Mouse (Mus musculus) liver, postnatal 0 days (tissue): ENCODE measurements around the gene Elfn2. TPM values are rescaled to one million over a fixed set of nuclear protein-coding genes. Genes with fewer than 3 reads are reported as not detected.

Experiments used
- ATAC-seq: fragments of 200-750 bp; cut with Nextera tagmentation; 2 replicates; pipeline ENCODE4 v1.8.0; 2017; ENCODE audit warnings: mild to moderate bottlenecking, moderate library complexity
- DNase-seq: peaks from one replicate; pipeline ENCODE4 v3.0.0-alpha.2; 2016
- H3K27ac ChIP-seq: fragments of 300-500 bp; sonication (generic); 2 replicates; pipeline ENCODE4 v1.5.1; 2014; ENCODE audit warnings: antibody characterized with exemption, moderate library complexity, mild to moderate bottlenecking, low read depth
- H3K27me3 ChIP-seq: fragments of 300-500 bp; sonication (generic); 2 replicates; pipeline ENCODE4 v1.6.1; 2014; ENCODE audit warnings: low read length, control low read depth, mixed read lengths; ENCODE audit not compliant: insufficient read depth
- H3K36me3 ChIP-seq: fragments of 300-500 bp; sonication (generic); replicated peaks from 2 replicates; pipeline ENCODE4 v1.6.1; 2014; ENCODE audit warnings: mild to moderate bottlenecking, control low read depth, low read length, moderate library complexity, mixed read lengths; ENCODE audit not compliant: insufficient read depth
- H3K4me1 ChIP-seq: fragments of 300-500 bp; sonication (generic); 2 replicates; pipeline ENCODE4 v1.6.1; 2014; ENCODE audit warnings: antibody characterized with exemption, mild to moderate bottlenecking, control low read depth; ENCODE audit not compliant: insufficient read depth
- H3K4me2 ChIP-seq: fragments of 300-500 bp; sonication (generic); 2 replicates; pipeline ENCODE4 v1.6.1; 2014; ENCODE audit warnings: low read depth, mild to moderate bottlenecking, low read length, moderate library complexity, mixed read lengths
- H3K4me3 ChIP-seq: fragments of 300-500 bp; sonication (generic); 2 replicates; pipeline ENCODE4 v1.5.1; 2014; ENCODE audit warnings: low read depth, low read length
- H3K9ac ChIP-seq: fragments of 300-500 bp; sonication (generic); replicated peaks from 2 replicates; pipeline ENCODE4 v1.6.1; 2014; ENCODE audit warnings: mild to moderate bottlenecking, moderate library complexity
- H3K9me3 ChIP-seq: fragments of 300-500 bp; sonication (generic); 2 replicates; pipeline ENCODE4 v1.6.1; 2016; ENCODE audit warnings: mild to moderate bottlenecking, control low read depth, low read length, mixed read lengths
- CTCF ChIP-seq: sonication (generic); IDR thresholded peaks from 2 replicates; pipeline ENCODE4 v1.5.1; 2016; ENCODE audit warnings: antibody characterized with exemption, low read depth
- EP300 ChIP-seq: IDR thresholded peaks from 2 replicates; pipeline ENCODE4 v1.6.1; 2016; ENCODE audit warnings: antibody characterized with exemption, low read depth, mild to moderate bottlenecking
- WGBS: fragments of 180-500 bp; shearing (Covaris S2); extraction: QIAGEN DNeasy Blood & Tissue Kit; methylation state at CpG from one replicate; pipeline ENCODE4 v1.1.7; 2014; ENCODE audit not compliant: insufficient replicate concordance; 5-methylcytosine and 5-hydroxymethylcytosine counted together
- polyA plus RNA-seq: library from polyadenylated mRNA; unstranded; fragments of >200 nt; fragmentation: Nextera tagmentation; extraction: Ambion mirVana; gene quantifications from 2 replicates; pipeline ENCODE4 v1.2.1, GENCODE M21; 2015

Elfn2 gene
- polyA plus RNA-seq, 1 experiment from 2014 or later, result not detected

- Histone ChIP-seq H3K36me3 (no peaks in the 10 kb centered on the region), H3K4me1 (0 out of 2 replicates have a peak, but pooled peaks cover 3% of the 10 kb centered on the region), H3K27ac (no peak overlapping the region), H3K4me2 (no peak overlapping the region), H3K9me3 (no peaks in the 10 kb centered on the region), H3K4me3 (no peak overlapping the region), H3K9ac (no peak overlapping the region), H3K27me3 (no peaks in the 10 kb centered on the region)
- TF ChIP-seq EP300, result no peak
- no peak for TF ChIP-seq CTCF
- ATAC-seq, result no peak
- 57% methylated on average over 13 of the region's 13 CpGs for WGBS
- DNase-seq, result no peak
Observed at GRCm38 (mm10) chr15:78624431-78624950, 94.1 kb downstream of the Elfn2 start.

GRCm38 (mm10) chr15:78623426-78623825 lies 95.1 kb downstream of the Elfn2 start:
- WGBS, result 15% methylated on average over 5 of the region's 5 CpGs
- no peaks in the 10 kb centered on the region for H3K36me3 ChIP-seq
- no peaks in the 10 kb centered on the region for H3K9me3 ChIP-seq
- no peak overlapping the region for H3K4me3 ChIP-seq
- H3K4me2 ChIP-seq, result no peak overlapping the region
- H3K9ac ChIP-seq, result no peak overlapping the region
- ATAC-seq, result no peak
- H3K4me1 ChIP-seq, result 0 out of 2 replicates have a peak, but pooled peaks cover 3% of the 10 kb centered on the region
- H3K27ac ChIP-seq, result no peak overlapping the region
- no peak for TF ChIP-seq EP300
- TF ChIP-seq CTCF, result peak; percentile 94
- H3K27me3 ChIP-seq, result no peaks in the 10 kb centered on the region
- peak; percentile 77 for DNase-seq

Other genes starting within 250 kb of the Elfn2 start
- 2.0 and 2.1 TPM in 2 replicates for gene Il2rb, start 223.5 kb downstream of the Elfn2 start, polyA plus RNA-seq
- gene C1qtnf6, start 187.4 kb downstream of the Elfn2 start, polyA plus RNA-seq, result 4.3 and 4.4 TPM in 2 replicates
- gene Sstr3, start 174.1 kb downstream of the Elfn2 start, polyA plus RNA-seq, result not detected in 2 replicates
- 120 and 127 TPM in 2 replicates for gene Rac2, start 146.0 kb downstream of the Elfn2 start, polyA plus RNA-seq
- gene Cyth4, start 121.7 kb downstream of the Elfn2 start, polyA plus RNA-seq, result 11.5 and 13.3 TPM in 2 replicates
- gene Mfng, start 54.7 kb upstream of the Elfn2 start, polyA plus RNA-seq, result 4.7 and 4.8 TPM in 2 replicates
- gene Card10, start 84.3 kb upstream of the Elfn2 start, polyA plus RNA-seq, result 1.5 and 1.8 TPM in 2 replicates
- 12.6 and 19.8 TPM in 2 replicates for gene Cdc42ep1, start 123.9 kb upstream of the Elfn2 start, polyA plus RNA-seq
- 3.4 TPM in 2 replicates for gene Lgals2, start 136.8 kb upstream of the Elfn2 start, polyA plus RNA-seq
- 12.9 and 14.8 TPM in 2 replicates for gene Gga1, start 158.4 kb upstream of the Elfn2 start, polyA plus RNA-seq
- 0.07 TPM in 1 of 2 replicates, not detected in the other for gene Gm49510, start 180.9 kb upstream of the Elfn2 start, polyA plus RNA-seq
- gene Sh3bp1, start 181.0 kb upstream of the Elfn2 start, polyA plus RNA-seq, result 7.4 and 8.2 TPM in 2 replicates
- gene Pdxp, start 195.1 kb upstream of the Elfn2 start, polyA plus RNA-seq, result 1.9 and 2.1 TPM in 2 replicates
- gene Lgals1, start 208.0 kb upstream of the Elfn2 start, polyA plus RNA-seq, result 93.4 and 102 TPM in 2 replicates
- 20.3 and 21.5 TPM in 2 replicates for gene Nol12, start 216.2 kb upstream of the Elfn2 start, polyA plus RNA-seq
- 11.9 and 12.7 TPM in 2 replicates for gene Triobp, start 229.0 kb upstream of the Elfn2 start, polyA plus RNA-seq